Mouse (Mus musculus): ENCODE measurements around the gene Gm20897.
"Not testable (repeated sequence)": the region's sequence is repeated elsewhere in the genome, so short reads cannot be mapped to it uniquely, and the experiment has no call there.

Gene Gm20897

GRCm38 (mm10) chrY:38502138-38502537 is at the start of gene Gm20897:
TSS of gene Gm20897 (minus strand) at chrY:38502238.
- not testable (repeated sequence) for DNase-seq (ENCODE audit: low spot score)

All from yolk sac, embryonic 10.5 days (tissue).